Mouse (Mus musculus): Measurements from ENCODE around the gene Pop7. TPM values are rescaled to one million over a fixed set of nuclear protein-coding genes. Genes with fewer than 3 reads are reported as not detected.

Pop7 gene
- polyA plus RNA-seq, 3 experiments from 2014 or later = 51.1 to 61.5 (median 59.1) TPM

- ATAC-seq = no peak
These were observed 25.1 kb upstream of the Pop7 start for GRCm38 (mm10) chr5:137527413-137527812.

GRCm38 (mm10) chr5:137526192-137526936 is 24.0 kb upstream of the Pop7 start:
- ATAC-seq = no peak

GRCm38 (mm10) chr5:137525511-137525910 is 23.2 kb upstream of the Pop7 start:
- no peak for ATAC-seq

- no peak for ATAC-seq
These were observed 22.4 kb upstream of the Pop7 start for GRCm38 (mm10) chr5:137524671-137525070.

GRCm38 (mm10) chr5:137524251-137524515 is 21.9 kb upstream of the Pop7 start:
- no peak for ATAC-seq

GRCm38 (mm10) chr5:137523396-137524250 is 21.3 kb upstream of the Pop7 start:
- ATAC-seq = no peak

GRCm38 (mm10) chr5:137522711-137523110 is 20.4 kb upstream of the Pop7 start:
- ATAC-seq = no peak

- no peak for ATAC-seq
These were observed 19.5 kb upstream of the Pop7 start for GRCm38 (mm10) chr5:137521861-137522260.

GRCm38 (mm10) chr5:137519691-137520550 is 17.6 kb upstream of the Pop7 start:
- no peak for ATAC-seq

- no peak for ATAC-seq
These were observed 16.1 kb upstream of the Pop7 start, which contains the start of gene Gigyf1 for GRCm38 (mm10) chr5:137518436-137518835. TSS of gene Gigyf1 (plus strand) at chr5:137518548.

- ATAC-seq = no peak
These were observed 12.5 kb upstream of the Pop7 start for GRCm38 (mm10) chr5:137514811-137515210.

GRCm38 (mm10) chr5:137513951-137514721 is 11.8 kb upstream of the Pop7 start:
- ATAC-seq = no peak

GRCm38 (mm10) chr5:137512847-137513794 is 10.8 kb upstream of the Pop7 start:
- no peak for ATAC-seq

- ATAC-seq = no peak
These were observed 9.4 kb upstream of the Pop7 start for GRCm38 (mm10) chr5:137511706-137512105.

GRCm38 (mm10) chr5:137510573-137511390 is 8.5 kb upstream of the Pop7 start:
- no peak for ATAC-seq

GRCm38 (mm10) chr5:137510014-137510501 is 7.7 kb upstream of the Pop7 start:
- peak; percentile 65 for ATAC-seq

GRCm38 (mm10) chr5:137504041-137504440 is 1.7 kb upstream of the Pop7 start:
- no peak for ATAC-seq

- ATAC-seq = peak; percentile 60
These were observed 371 bp upstream of the Pop7 start for GRCm38 (mm10) chr5:137502667-137503110.

- ATAC-seq = no peak
These were observed 2.1 kb downstream of the Pop7 start for GRCm38 (mm10) chr5:137500186-137500585.

GRCm38 (mm10) chr5:137493831-137494230 is 8.5 kb downstream of the Pop7 start:
- no peak for ATAC-seq
